Mouse (Mus musculus): ENCODE results near the gene Sipa1l3. TPM values are rescaled to one million over a fixed set of nuclear protein-coding genes. Genes with fewer than 3 reads are reported as not detected.

Sipa1l3 gene
- total and polyA plus RNA-seq, 3 experiments = 8.9 to 10.7 (median 9.1) TPM

DNA sequence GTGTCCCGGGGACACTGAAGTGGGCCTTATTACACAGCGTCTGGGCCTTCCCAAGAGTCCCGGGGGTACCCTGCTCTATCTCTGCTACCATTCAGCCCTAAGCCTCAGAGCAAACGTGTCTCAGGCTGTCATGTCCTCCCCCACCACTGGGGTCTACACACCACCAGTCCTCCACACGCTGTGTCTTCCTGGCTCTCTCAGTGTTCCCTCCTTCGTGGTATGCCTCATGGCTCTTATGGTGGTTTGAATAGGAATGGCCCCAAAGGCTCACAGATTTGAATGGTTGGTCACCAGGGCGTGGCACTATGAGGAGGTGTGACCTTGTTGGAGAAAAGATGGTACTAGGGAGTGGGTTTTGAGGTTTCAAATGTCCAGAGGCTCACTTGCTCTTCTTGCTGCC lies 43.4 kb downstream of the Sipa1l3 start:
- no peak for TF ChIP-seq EP300 (IDR thresholded peaks at IDR 0.05; ENCODE audit: insufficient read depth, low read depth, low read length)
- no peak for TF ChIP-seq POLR2A (IDR thresholded peaks at IDR 0.05; ENCODE audit: insufficient read depth, low read depth, low read length)
- no peak for TF ChIP-seq CTCF (IDR thresholded peaks at IDR 0.05)
- Histone ChIP-seq H3K27ac (no peak overlapping the region), H3K9ac (ENCODE audit: low read depth, low read length) (no peak overlapping the region), H3K36me3 (ENCODE audit: control insufficient read depth, insufficient read depth, low read length) (no peaks in the 10 kb centered on the region), H3K4me3 (no peak overlapping the region), H3K27me3 (ENCODE audit: control insufficient read depth, insufficient read depth, low read length) (no peaks in the 10 kb centered on the region), H3K4me1 (ENCODE audit: control insufficient read depth, insufficient read depth, low read length) (no peaks in the 10 kb centered on the region; the same call in none of the 2 replicates), H3K79me2 (replicated peaks; ENCODE audit: control insufficient read depth, insufficient read depth, low read length) (peaks cover 4% of the 10 kb centered on the region)
- no peak for DNase-seq
- 92% methylated on average over 7 of the region's 7 CpGs for WGBS
- intact Hi-C loops (cut with DNase I) = no loop called here

DNA sequence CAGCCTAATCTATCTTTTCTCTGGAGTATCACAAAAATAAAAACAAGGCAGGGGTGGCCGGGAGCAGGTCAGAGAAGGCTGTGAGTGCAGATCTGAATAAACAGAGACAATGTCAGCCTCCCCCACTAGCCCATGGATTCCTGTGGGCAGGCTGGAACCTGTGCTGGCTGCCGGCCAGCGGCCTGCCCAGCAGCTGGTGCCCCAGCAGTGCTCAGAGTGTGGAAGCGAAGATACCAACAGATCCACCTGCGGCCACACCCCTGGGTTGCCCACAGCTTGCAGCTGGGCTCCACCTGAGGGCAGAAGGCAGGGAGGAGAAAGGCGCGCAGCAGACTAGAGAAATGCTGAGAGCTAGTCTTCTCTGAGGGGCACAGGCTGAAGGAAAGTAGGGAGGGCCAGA lies 47.1 kb downstream of the Sipa1l3 start:
- Histone ChIP-seq H3K27ac (no peak overlapping the region), H3K79me2 (replicated peaks; ENCODE audit: control insufficient read depth, insufficient read depth, low read length) (peaks cover 2% of the 10 kb centered on the region; the same call in 1 of the 2 replicates), H3K36me3 (ENCODE audit: control insufficient read depth, insufficient read depth, low read length) (no peaks in the 10 kb centered on the region), H3K4me3 (no peak overlapping the region), H3K9ac (ENCODE audit: low read depth, low read length) (no peak overlapping the region), H3K27me3 (ENCODE audit: control insufficient read depth, insufficient read depth, low read length) (no peaks in the 10 kb centered on the region), H3K4me1 (ENCODE audit: control insufficient read depth, insufficient read depth, low read length) (no peaks in the 10 kb centered on the region)
- TF ChIP-seq CTCF (IDR thresholded peaks at IDR 0.05) = no peak
- TF ChIP-seq POLR2A (IDR thresholded peaks at IDR 0.05; ENCODE audit: insufficient read depth, low read depth, low read length) = no peak
- TF ChIP-seq EP300 (IDR thresholded peaks at IDR 0.05; ENCODE audit: insufficient read depth, low read depth, low read length) = no peak
- intact Hi-C loops (cut with DNase I) = loop anchor here (5.0 kb wide), 1 partner anchor 41 kb away; no protein-coding TSS in a partner anchor
- DNase-seq = no peak
- 73% methylated on average over 7 of the region's 7 CpGs for WGBS

DNA sequence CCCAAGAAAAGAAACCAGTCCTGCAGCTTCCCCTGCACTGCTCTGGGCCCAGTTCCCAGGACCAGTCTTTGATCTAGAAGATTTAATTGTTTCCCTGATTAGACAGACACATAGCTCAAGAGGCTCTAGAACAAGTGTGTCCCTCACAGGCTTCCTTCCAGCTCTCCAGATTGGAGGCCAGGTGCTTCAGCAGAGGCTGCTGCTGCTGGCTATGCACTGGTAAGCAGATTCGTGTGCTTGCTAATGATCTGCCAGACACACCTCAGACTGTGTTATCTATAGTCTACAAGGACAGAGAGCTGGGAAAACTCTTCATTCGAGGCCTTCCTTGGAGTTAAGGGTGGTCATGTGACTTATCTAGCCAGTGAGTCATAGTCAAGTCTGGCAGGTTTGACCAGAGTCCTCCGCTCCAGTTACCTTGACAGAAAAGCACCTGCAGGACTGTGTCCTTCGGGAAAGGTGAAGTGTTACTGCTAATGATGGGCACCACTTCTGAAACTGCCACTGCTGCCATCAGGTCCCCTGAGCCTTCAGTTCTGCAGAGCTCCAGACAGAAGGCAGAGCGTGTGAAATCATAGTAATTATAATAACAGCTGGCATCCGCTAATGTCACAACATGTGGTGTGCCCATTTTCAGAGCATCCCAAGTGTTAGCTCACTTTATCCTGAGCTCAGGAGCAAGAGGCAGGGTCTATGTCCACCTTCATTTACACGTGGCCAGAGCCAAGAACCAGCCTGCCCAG lies 48.7 kb downstream of the Sipa1l3 start:
- Histone ChIP-seq H3K27ac (no peak overlapping the region), H3K4me1 (ENCODE audit: control insufficient read depth, insufficient read depth, low read length) (no peaks in the 10 kb centered on the region), H3K79me2 (replicated peaks; ENCODE audit: control insufficient read depth, insufficient read depth, low read length) (peaks cover 2% of the 10 kb centered on the region; the same call in 1 of the 2 replicates), H3K27me3 (ENCODE audit: control insufficient read depth, insufficient read depth, low read length) (no peaks in the 10 kb centered on the region), H3K9ac (ENCODE audit: low read depth, low read length) (no peak overlapping the region), H3K4me3 (no peak overlapping the region), H3K36me3 (ENCODE audit: control insufficient read depth, insufficient read depth, low read length) (no peaks in the 10 kb centered on the region)
- DNase-seq = no peak
- intact Hi-C loops (cut with DNase I) = loop anchor here (5.0 kb wide), 1 partner anchor 43 kb away; no protein-coding TSS in a partner anchor
- WGBS = 61% methylated on average over 7 of the region's 7 CpGs
- no peak for TF ChIP-seq POLR2A (IDR thresholded peaks at IDR 0.05; ENCODE audit: insufficient read depth, low read depth, low read length)
- TF ChIP-seq CTCF (IDR thresholded peaks at IDR 0.05) = no peak
- no peak for TF ChIP-seq EP300 (IDR thresholded peaks at IDR 0.05; ENCODE audit: insufficient read depth, low read depth, low read length)

DNA sequence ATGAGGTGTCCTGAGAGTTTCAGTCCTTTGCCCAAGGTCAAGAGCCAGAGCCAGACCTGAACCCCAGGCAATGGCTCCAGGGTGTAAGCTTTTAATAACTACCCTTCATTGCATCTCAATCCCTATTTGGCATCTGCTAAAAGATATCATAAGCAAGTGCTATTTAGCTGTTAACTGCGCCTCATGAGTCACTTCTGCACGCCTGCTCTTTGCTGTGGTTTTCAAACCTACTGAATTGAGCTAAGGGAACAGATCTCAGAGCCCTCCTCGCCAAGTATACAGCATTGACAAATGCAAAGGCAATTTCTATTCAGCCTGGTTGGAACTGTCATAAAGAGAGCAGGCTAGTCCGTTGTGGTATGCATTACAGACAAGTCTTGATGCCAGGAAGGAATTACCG lies 49.8 kb downstream of the Sipa1l3 start:
- 90% methylated on average over 5 of the region's 5 CpGs for WGBS
- Histone ChIP-seq H3K27ac (no peak overlapping the region), H3K27me3 (ENCODE audit: control insufficient read depth, insufficient read depth, low read length) (no peaks in the 10 kb centered on the region), H3K4me1 (ENCODE audit: control insufficient read depth, insufficient read depth, low read length) (no peaks in the 10 kb centered on the region), H3K9ac (ENCODE audit: low read depth, low read length) (no peak overlapping the region), H3K4me3 (no peak overlapping the region), H3K79me2 (replicated peaks; ENCODE audit: control insufficient read depth, insufficient read depth, low read length) (0 out of 2 replicates have a peak, but pooled peaks cover 2% of the 10 kb centered on the region), H3K36me3 (ENCODE audit: control insufficient read depth, insufficient read depth, low read length) (no peaks in the 10 kb centered on the region)
- TF ChIP-seq POLR2A (IDR thresholded peaks at IDR 0.05; ENCODE audit: insufficient read depth, low read depth, low read length) (no peak), CTCF (IDR thresholded peaks at IDR 0.05) (no peak), EP300 (IDR thresholded peaks at IDR 0.05; ENCODE audit: insufficient read depth, low read depth, low read length) (no peak)
- DNase-seq = no peak
- intact Hi-C loops (cut with DNase I) = no loop called here

DNA sequence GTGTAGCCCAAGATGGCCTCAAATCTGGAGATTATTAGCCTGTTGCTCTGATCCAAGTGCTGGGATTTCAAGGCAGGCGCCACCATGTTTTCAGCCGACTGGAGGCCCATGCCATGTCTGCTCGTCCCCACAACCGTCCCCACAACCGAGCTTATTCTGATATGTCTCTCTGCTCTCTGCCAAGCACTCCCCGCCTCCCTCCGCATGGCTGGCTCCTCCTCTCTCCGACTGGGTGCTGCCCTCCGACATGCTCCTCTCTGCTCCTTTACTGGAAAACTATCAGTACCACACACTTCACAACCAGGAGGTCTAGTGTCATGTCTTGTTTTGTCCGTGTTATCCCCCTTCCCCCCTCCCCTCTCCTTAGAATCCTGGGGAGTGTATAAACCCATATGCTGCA lies 51.9 kb downstream of the Sipa1l3 start:
- intact Hi-C loops (cut with DNase I) = no loop called here
- no peaks in the 10 kb centered on the region for H3K36me3 ChIP-seq (ENCODE audit: control insufficient read depth, insufficient read depth, low read length)
- 82% methylated on average over 10 of the region's 10 CpGs for WGBS

DNA sequence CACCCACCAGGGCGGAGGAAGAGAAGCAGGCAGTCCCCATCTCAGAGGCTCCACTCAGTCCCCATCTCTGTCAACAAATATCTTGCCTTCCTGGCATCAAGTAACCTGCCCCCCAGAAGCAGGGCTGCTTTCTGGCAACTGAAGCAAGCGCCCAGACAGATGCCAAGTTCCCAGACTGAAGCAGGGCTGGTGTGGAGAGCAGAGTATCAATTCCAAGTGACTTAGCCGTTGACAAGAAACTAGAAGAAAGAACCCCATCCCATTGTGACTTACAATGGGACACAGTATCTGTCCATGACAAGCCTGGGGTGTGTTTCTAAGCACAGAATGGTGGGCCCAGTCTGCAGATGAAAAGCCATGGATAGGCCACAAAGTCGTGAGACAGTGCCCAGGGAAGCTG lies 52.7 kb downstream of the Sipa1l3 start:
- Histone ChIP-seq H3K27ac (no peak overlapping the region), H3K4me3 (no peak overlapping the region), H3K27me3 (ENCODE audit: control insufficient read depth, insufficient read depth, low read length) (no peaks in the 10 kb centered on the region), H3K36me3 (ENCODE audit: control insufficient read depth, insufficient read depth, low read length) (no peaks in the 10 kb centered on the region), H3K79me2 (replicated peaks; ENCODE audit: control insufficient read depth, insufficient read depth, low read length) (no peaks in the 10 kb centered on the region), H3K4me1 (ENCODE audit: control insufficient read depth, insufficient read depth, low read length) (peaks cover 8% of the 10 kb centered on the region), H3K9ac (ENCODE audit: low read depth, low read length) (no peak overlapping the region)
- DNase-seq = no peak
- TF ChIP-seq CTCF (IDR thresholded peaks at IDR 0.05) (no peak), POLR2A (IDR thresholded peaks at IDR 0.05; ENCODE audit: insufficient read depth, low read depth, low read length) (no peak), EP300 (IDR thresholded peaks at IDR 0.05; ENCODE audit: insufficient read depth, low read depth, low read length) (no peak)
- intact Hi-C loops (cut with DNase I) = no loop called here
- 97% methylated on average over 4 of the region's 4 CpGs for WGBS

More for the DNA sequence above, 51.9 kb downstream of the Sipa1l3 start:
- no peak overlapping the region for H3K4me3 ChIP-seq
- TF ChIP-seq CTCF (IDR thresholded peaks at IDR 0.05) (no peak), EP300 (IDR thresholded peaks at IDR 0.05; ENCODE audit: insufficient read depth, low read depth, low read length) (no peak), POLR2A (IDR thresholded peaks at IDR 0.05; ENCODE audit: insufficient read depth, low read depth, low read length) (no peak)
- 0 out of 2 replicates have a peak, but pooled peaks cover 2% of the 10 kb centered on the region for H3K79me2 ChIP-seq (replicated peaks; ENCODE audit: control insufficient read depth, insufficient read depth, low read length)
- DNase-seq = no peak
- no peak overlapping the region for H3K27ac ChIP-seq
- peaks cover 3% of the 10 kb centered on the region for H3K4me1 ChIP-seq (ENCODE audit: control insufficient read depth, insufficient read depth, low read length)
- no peak overlapping the region for H3K9ac ChIP-seq (ENCODE audit: low read depth, low read length)
- H3K27me3 ChIP-seq (ENCODE audit: control insufficient read depth, insufficient read depth, low read length) = no peaks in the 10 kb centered on the region

All from heart, adult 2 months (tissue).